Mouse (Mus musculus) brain, embryonic 14.5 days (tissue): Measurements from ENCODE around the gene Dusp1. TPM values are rescaled to one million over a fixed set of nuclear protein-coding genes. Genes with fewer than 3 reads are reported as not detected.

ENCODE experiments used
- DNase-seq: peaks from one replicate; pipeline ENCODE4 v3.0.0-alpha.2; 2011; ENCODE audit warnings: low read depth
- CTCF ChIP-seq: fragments of 200-500 bp; IDR thresholded peaks from 2 replicates; pipeline ENCODE4 v1.5.1; 2012; ENCODE audit warnings: inconsistent platforms, mild to moderate bottlenecking, moderate library complexity, borderline replicate concordance; ENCODE audit not compliant: insufficient read depth, insufficient read length; ENCODE audit errors: extremely low read depth
- POLR2A ChIP-seq: fragments of 200-500 bp; IDR thresholded peaks from 2 replicates; pipeline ENCODE4 v1.6.1; 2012; ENCODE audit warnings: mild to moderate bottlenecking, inconsistent platforms, borderline replicate concordance; ENCODE audit not compliant: poor library complexity, insufficient read depth, insufficient read length, severe bottlenecking; ENCODE audit errors: extremely low read depth
- polyA plus RNA-seq: library from polyadenylated mRNA; depleted of rRNA; stranded (reverse); fragments of >200 nt; gene quantifications from 2 replicates; pipeline ENCODE4 v1.2.3, GENCODE M21; 2012

The Dusp1 gene
- polyA plus RNA-seq, 1 experiment: 56.2 TPM

- TF ChIP-seq POLR2A (no peak), CTCF (no peak)
Measured at GRCm38 (mm10) chr17:26510146-26511045, 51.5 kb downstream of the Dusp1 start.

GRCm38 (mm10) chr17:26508961-26509771 lies 52.8 kb downstream of the Dusp1 start:
- TF ChIP-seq CTCF (peak; percentile 77), POLR2A (no peak)
- DNase-seq: peak; percentile 88

More at GRCm38 (mm10) chr17:26510146-26511045, 51.5 kb downstream of the Dusp1 start:
- DNase-seq: no peak

- TF ChIP-seq CTCF (no peak), POLR2A (peak; percentile 78)
- DNase-seq: peak; percentile 99
Measured at GRCm38 (mm10) chr17:26508345-26508960, 53.5 kb downstream of the Dusp1 start.

- TF ChIP-seq POLR2A (no peak; the same call in 1 of the 2 replicates), CTCF (peak; percentile 57)
- peak; percentile 87 for DNase-seq
Measured at GRCm38 (mm10) chr17:26507966-26508344, 54.0 kb downstream of the Dusp1 start.

- TF ChIP-seq CTCF (no peak), POLR2A (no peak)
- DNase-seq: peak; percentile 69
Measured at GRCm38 (mm10) chr17:26506997-26507871, 54.7 kb downstream of the Dusp1 start.

- TF ChIP-seq CTCF: no peak
- TF ChIP-seq POLR2A: no peak
- DNase-seq: no peak
Measured at GRCm38 (mm10) chr17:26506031-26506641, 55.8 kb downstream of the Dusp1 start.

GRCm38 (mm10) chr17:26505181-26505581 lies 56.7 kb downstream of the Dusp1 start:
- no peak for DNase-seq
- no peak for TF ChIP-seq POLR2A
- no peak for TF ChIP-seq CTCF

- DNase-seq: peak; percentile 84
- TF ChIP-seq POLR2A (no peak), CTCF (no peak)
Measured at GRCm38 (mm10) chr17:26503981-26504671, 57.8 kb downstream of the Dusp1 start.

- TF ChIP-seq CTCF: no peak
- TF ChIP-seq POLR2A: peak; percentile 34; the same call in 1 of the 2 replicates
- DNase-seq: peak; percentile 98
Measured at GRCm38 (mm10) chr17:26502808-26503671, 58.9 kb downstream of the Dusp1 start.
